Mouse (Mus musculus) midbrain, embryonic 15.5 days (tissue): ENCODE data around the gene 4930452B06Rik. TPM values are rescaled to one million over a fixed set of nuclear protein-coding genes. Genes with fewer than 3 reads are reported as not detected.
"Not testable (repeated sequence)": the region's sequence is repeated elsewhere in the genome, so short reads cannot be mapped to it uniquely, and the experiment has no call there.

ENCODE experiments used
- ATAC-seq: fragments of 200-750 bp; cut with Nextera tagmentation; replicated peaks from 2 replicates; pipeline ENCODE4 v1.8.0; 2017; ENCODE audit warnings: moderate TSS enrichment
- H3K27ac ChIP-seq: fragments of 300-500 bp; sonication (generic); 2 replicates; pipeline ENCODE4 v1.5.1; 2015; ENCODE audit warnings: mild to moderate bottlenecking, inconsistent platforms
- H3K27me3 ChIP-seq: fragments of 300-500 bp; sonication (generic); replicated peaks from 2 replicates; pipeline ENCODE4 v1.6.1; 2015; ENCODE audit warnings: inconsistent platforms
- H3K36me3 ChIP-seq: fragments of 300-500 bp; sonication (generic); replicated peaks from 2 replicates; pipeline ENCODE4 v1.6.1; 2015; ENCODE audit warnings: inconsistent platforms
- H3K4me1 ChIP-seq: fragments of 300-500 bp; sonication (generic); 2 replicates; pipeline ENCODE4 v1.6.1; 2015; ENCODE audit warnings: inconsistent platforms
- H3K4me2 ChIP-seq: fragments of 300-500 bp; sonication (generic); 2 replicates; pipeline ENCODE4 v1.6.1; 2015; ENCODE audit warnings: inconsistent platforms, mild to moderate bottlenecking, moderate library complexity
- H3K4me3 ChIP-seq: fragments of 300-500 bp; sonication (generic); 2 replicates; pipeline ENCODE4 v1.5.1; 2015; ENCODE audit warnings: mild to moderate bottlenecking, inconsistent platforms
- H3K9ac ChIP-seq: fragments of 300-500 bp; sonication (generic); 2 replicates; pipeline ENCODE4 v1.6.1; 2015; ENCODE audit warnings: mild to moderate bottlenecking, inconsistent platforms
- H3K9me3 ChIP-seq: fragments of 300-500 bp; sonication (generic); 2 replicates; pipeline ENCODE4 v1.6.1; 2016; ENCODE audit warnings: inconsistent platforms
- WGBS: fragments of 180-500 bp; shearing (Covaris S2); methylation state at CpG from one replicate; pipeline ENCODE4 v1.1.7; 2015; ENCODE audit warnings: mixed read lengths; 5-methylcytosine and 5-hydroxymethylcytosine counted together
- polyA plus RNA-seq: library from polyadenylated mRNA; unstranded; fragments of >200 nt; fragmentation: Nextera tagmentation; extraction: Ambion mirVana; gene quantifications from 2 replicates; pipeline ENCODE4 v1.2.1, GENCODE M21; 2015

The 4930452B06Rik gene
- polyA plus RNA-seq, 1 experiment from 2014 or later: 7.0 TPM

DNA sequence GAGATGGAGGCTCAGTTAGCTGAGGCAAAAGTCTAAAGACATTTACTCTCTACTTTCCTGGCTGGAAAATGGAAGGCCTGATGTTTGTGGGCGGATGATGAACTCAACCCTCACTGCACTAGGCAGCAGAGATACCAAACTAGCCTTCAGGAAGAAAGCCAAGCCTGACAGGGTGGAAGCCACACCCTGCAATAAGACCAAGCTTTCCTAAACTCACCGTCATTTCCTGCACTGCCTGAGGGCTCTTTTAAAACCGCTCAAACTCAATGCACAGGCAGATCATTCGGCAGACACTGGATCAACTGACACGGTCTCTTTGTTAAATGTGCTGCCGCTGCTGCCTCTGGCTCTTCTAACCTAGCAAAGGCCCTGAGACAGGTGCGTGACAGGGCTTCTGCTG, 50.4 kb downstream of the 4930452B06Rik start:
- Histone ChIP-seq H3K9me3 (no peaks in the 10 kb centered on the region), H3K4me3 (no peak overlapping the region), H3K27ac (no peak overlapping the region), H3K4me2 (no peak overlapping the region), H3K27me3 (no peaks in the 10 kb centered on the region), H3K4me1 (no peaks in the 10 kb centered on the region), H3K9ac (no peak overlapping the region), H3K36me3 (no peaks in the 10 kb centered on the region)
- 74% methylated on average over 7 of the region's 7 CpGs for WGBS
- no peak for ATAC-seq

GRCm38 (mm10) chr14:8614430-8614829, 51.6 kb downstream of the 4930452B06Rik start:
- ATAC-seq: not testable (repeated sequence)

DNA sequence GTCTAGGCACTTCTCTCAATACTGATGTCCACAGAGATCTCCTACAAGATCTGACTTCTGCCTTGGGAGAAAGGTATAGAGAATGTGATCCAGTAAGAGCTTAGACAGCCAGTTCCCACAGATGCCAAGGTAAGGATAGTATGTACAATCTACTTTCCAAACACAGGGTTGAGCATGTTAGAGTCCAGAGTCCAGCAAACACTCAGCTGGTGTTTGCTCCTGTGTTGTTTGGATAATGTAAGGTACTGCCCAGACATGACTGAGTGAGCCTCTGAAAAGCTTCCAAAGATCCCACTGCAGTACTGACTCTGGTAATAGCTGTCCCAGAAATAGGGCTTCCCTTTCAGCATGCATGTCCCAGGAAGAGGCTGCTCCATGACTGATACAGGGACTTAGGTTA, 54.0 kb downstream of the 4930452B06Rik start:
- no peaks in the 10 kb centered on the region for H3K36me3 ChIP-seq
- H3K9ac ChIP-seq: no peak overlapping the region
- no peaks in the 10 kb centered on the region for H3K9me3 ChIP-seq
- no peak overlapping the region for H3K4me3 ChIP-seq
- H3K4me2 ChIP-seq: no peak overlapping the region
- no peaks in the 10 kb centered on the region for H3K27me3 ChIP-seq
- no peak for ATAC-seq
- H3K4me1 ChIP-seq: 0 out of 2 replicates have a peak, but pooled peaks cover 6% of the 10 kb centered on the region
- no peak overlapping the region for H3K27ac ChIP-seq

More at GRCm38 (mm10) chr14:8614430-8614829, 51.6 kb downstream of the 4930452B06Rik start:
- H3K9ac ChIP-seq, H3K27me3 ChIP-seq, H3K9me3 ChIP-seq, H3K27ac ChIP-seq, H3K36me3 ChIP-seq, H3K4me1 ChIP-seq, H3K4me3 ChIP-seq, H3K4me2 ChIP-seq: not testable (repeated sequence)
- WGBS: 82% methylated on average over 1 of the region's 1 CpGs

DNA sequence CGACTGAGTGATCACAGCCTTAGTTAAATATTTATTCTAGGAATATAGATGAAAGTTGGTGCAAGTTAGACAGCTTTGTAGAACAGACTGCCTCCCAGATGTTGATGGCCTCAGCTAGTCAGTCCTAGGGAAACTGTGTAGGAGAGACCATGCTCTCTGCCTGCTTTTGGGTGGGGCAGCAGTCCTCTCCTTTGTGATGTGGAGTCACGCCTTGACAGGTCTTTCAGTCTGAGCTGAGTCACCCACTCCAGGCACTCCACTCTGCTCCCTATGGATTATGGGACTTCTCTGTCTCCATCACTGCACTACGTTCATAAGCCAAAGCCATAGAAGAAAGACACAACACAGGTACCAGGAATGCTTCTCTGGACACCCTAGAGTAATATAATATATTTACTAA, 55.9 kb downstream of the 4930452B06Rik start:
- ATAC-seq: no peak
- H3K9me3 ChIP-seq: no peaks in the 10 kb centered on the region
- no peak overlapping the region for H3K27ac ChIP-seq
- H3K4me1 ChIP-seq: 0 out of 2 replicates have a peak, but pooled peaks cover 6% of the 10 kb centered on the region
- no peak overlapping the region for H3K9ac ChIP-seq
- no peak overlapping the region for H3K4me3 ChIP-seq
- no peak overlapping the region for H3K4me2 ChIP-seq
- no peaks in the 10 kb centered on the region for H3K27me3 ChIP-seq
- 78% methylated on average over 3 of the region's 3 CpGs for whole genome bisulfite sequencing
- no peaks in the 10 kb centered on the region for H3K36me3 ChIP-seq

DNA sequence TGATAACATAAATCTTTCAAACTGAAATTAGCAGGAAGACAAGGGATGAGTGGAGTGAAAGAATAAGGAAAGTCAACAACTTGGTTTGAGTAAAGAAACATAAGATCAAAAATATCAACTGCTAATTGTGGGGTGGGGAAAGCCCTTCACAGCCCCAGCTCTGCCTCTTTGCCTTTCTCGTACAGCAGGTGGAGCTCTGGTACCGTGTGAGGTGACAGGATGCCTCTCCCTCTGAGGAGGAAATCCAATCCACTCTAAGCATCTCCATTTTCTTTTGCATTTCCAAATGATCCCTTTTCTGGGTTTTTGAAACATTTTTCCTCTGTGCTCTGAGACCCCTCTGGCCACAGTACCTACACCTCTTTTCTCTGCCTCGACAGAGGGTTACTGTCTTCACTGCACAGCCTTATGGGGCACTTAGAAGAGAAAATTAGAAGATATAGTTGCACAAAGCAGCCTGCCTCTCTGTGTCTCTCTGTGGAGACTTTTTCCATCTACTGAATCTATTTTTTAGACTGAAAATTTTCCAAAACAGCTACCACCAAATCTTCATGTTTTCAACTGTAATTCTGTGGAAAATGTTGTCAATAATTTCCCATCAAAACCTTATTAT, 57.4 kb downstream of the 4930452B06Rik start:
- Histone ChIP-seq H3K9ac (no peak overlapping the region), H3K4me1 (0 out of 2 replicates have a peak, but pooled peaks cover 6% of the 10 kb centered on the region), H3K27ac (peak overlapping the region; percentile 62; the same call in 1 of the 2 replicates), H3K4me3 (no peak overlapping the region), H3K4me2 (no peak overlapping the region), H3K27me3 (no peaks in the 10 kb centered on the region), H3K9me3 (no peaks in the 10 kb centered on the region), H3K36me3 (no peaks in the 10 kb centered on the region)
- ATAC-seq: peak; percentile 86
- 7% methylated on average over 3 of the region's 3 CpGs for WGBS

- ATAC-seq: no peak
- Histone ChIP-seq H3K9ac (no peak overlapping the region), H3K4me2 (no peak overlapping the region), H3K4me3 (no peak overlapping the region), H3K9me3 (no peaks in the 10 kb centered on the region), H3K4me1 (0 out of 2 replicates have a peak, but pooled peaks cover 6% of the 10 kb centered on the region), H3K27me3 (no peaks in the 10 kb centered on the region), H3K36me3 (no peaks in the 10 kb centered on the region), H3K27ac (no peak overlapping the region)
- 76% methylated on average over 2 of the region's 2 CpGs for WGBS
These were observed 61.1 kb downstream of the 4930452B06Rik start for GRCm38 (mm10) chr14:8604898-8605297.

DNA sequence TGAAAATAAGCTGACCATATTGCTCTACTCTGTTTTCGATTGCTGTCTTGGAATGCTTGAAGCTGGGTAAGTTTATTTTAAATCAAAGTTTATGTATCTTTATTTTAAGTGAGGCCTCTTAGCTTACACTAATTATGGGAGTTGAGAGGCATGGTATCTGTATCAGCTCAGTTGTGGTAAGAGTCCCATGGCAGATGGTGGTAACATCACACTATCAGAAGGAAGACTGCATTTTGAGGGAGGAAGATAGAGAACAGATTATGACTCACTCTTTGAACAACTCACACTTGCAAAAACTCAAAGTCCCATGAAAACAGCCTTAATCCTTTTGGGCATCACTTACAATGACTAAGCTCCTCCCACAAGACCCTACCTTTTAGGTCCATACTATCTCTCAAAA, 81.0 kb downstream of the 4930452B06Rik start:
- H3K4me3 ChIP-seq: no peak overlapping the region
- H3K9me3 ChIP-seq: no peaks in the 10 kb centered on the region
- ATAC-seq: no peak
- 96% methylated on average over 1 of the region's 1 CpGs for WGBS
- H3K4me1 ChIP-seq: no peaks in the 10 kb centered on the region
- no peak overlapping the region for H3K27ac ChIP-seq
- no peak overlapping the region for H3K4me2 ChIP-seq
- H3K27me3 ChIP-seq: no peaks in the 10 kb centered on the region
- H3K36me3 ChIP-seq: no peaks in the 10 kb centered on the region
- H3K9ac ChIP-seq: no peak overlapping the region

DNA sequence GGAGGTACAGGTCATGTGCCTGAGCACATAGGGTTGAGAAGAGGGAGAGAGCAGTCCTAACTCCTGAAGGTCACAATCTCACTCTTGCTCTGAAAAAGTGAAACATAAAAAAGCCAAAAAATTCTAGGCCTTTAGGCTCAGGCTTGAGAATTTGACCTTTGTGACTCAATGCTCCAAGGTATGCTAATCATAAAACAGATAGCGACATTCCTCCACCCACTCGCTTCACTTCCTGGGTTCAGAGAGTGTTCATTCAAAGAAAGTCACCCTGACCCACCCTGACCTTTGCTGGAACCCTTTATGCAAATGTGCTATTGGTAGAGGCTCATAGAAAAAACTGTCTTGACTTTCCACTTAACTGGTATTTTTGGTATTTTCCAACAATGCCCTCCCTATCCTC, 115.0 kb downstream of the 4930452B06Rik start:
- ATAC-seq, H3K27ac ChIP-seq, H3K36me3 ChIP-seq, H3K27me3 ChIP-seq, H3K4me1 ChIP-seq, H3K9ac ChIP-seq, H3K9me3 ChIP-seq, H3K4me2 ChIP-seq, H3K4me3 ChIP-seq: not testable (repeated sequence)
- WGBS: 86% methylated on average over 2 of the region's 2 CpGs

DNA sequence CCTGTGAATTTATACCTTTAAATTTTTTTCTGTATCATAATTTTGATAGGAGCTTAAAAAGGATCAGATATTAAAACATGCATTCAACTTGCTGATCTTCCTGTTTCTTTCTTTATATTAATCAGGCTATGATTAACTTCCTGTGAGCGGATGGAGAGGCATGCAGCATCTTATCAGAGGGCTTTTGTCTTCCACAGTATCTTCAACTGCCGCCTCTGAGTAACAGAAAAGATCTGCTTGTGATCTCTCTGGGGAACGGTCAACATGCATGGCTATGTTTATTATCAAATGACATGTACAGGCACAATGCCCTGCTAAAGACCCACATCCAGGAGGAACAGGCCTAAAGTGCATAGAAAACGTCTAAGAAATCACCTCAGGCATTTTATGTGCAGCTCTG, 116.9 kb downstream of the 4930452B06Rik start:
- Histone ChIP-seq H3K4me2 (no peak overlapping the region), H3K27me3 (no peaks in the 10 kb centered on the region), H3K9ac (no peak overlapping the region), H3K4me3 (no peak overlapping the region), H3K4me1 (no peaks in the 10 kb centered on the region), H3K27ac (no peak overlapping the region), H3K9me3 (no peaks in the 10 kb centered on the region), H3K36me3 (no peaks in the 10 kb centered on the region)
- ATAC-seq: no peak
- 59% methylated on average over 4 of the region's 4 CpGs for WGBS

DNA sequence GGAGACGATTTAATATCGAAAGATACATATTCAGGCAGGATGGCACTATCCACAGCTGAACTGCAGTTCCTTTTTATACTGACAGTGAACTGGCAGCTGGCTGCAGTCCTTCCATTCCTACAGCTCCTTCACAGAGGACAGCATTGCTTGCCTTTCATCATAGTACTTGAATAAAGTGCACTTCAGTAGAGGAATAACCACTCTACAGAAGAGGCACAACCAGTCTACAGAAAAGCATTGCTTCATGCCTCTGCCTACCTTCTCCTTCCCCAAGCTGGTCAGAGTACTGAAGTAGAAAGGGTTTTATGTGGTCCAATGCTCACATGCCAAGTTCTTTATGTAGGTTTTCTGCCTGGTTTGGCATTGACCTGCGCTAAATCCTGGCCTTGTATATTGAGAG, 130.0 kb downstream of the 4930452B06Rik start:
- Histone ChIP-seq H3K36me3 (no peaks in the 10 kb centered on the region), H3K4me3 (no peak overlapping the region), H3K27me3 (no peaks in the 10 kb centered on the region), H3K27ac (no peak overlapping the region), H3K4me2 (no peak overlapping the region), H3K4me1 (no peaks in the 10 kb centered on the region), H3K9ac (no peak overlapping the region), H3K9me3 (no peaks in the 10 kb centered on the region)
- WGBS: 93% methylated on average over 3 of the region's 3 CpGs
- no peak for ATAC-seq

DNA sequence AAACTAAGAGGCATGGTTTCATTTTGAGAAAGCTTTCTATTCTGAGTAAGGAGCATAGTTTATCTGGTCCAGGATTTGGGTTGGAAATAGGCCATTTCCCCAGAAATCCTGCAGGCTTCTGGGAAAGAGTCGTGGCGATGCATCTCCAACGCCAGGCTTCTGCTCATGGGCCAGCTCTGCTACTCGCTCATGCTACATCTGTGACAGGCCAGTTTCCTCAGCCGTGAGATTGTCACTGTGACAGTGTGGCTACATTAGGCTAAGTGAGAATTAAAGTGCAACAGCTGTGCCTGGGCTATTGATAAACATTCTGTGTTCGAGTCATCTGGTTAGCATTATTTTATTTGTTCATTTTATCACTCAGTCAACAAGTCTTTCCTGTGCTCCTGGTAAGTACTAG, 140.8 kb downstream of the 4930452B06Rik start:
- Histone ChIP-seq H3K4me1 (no peaks in the 10 kb centered on the region), H3K27me3 (no peaks in the 10 kb centered on the region), H3K9me3 (0 out of 2 replicates have a peak, but pooled peaks cover 8% of the 10 kb centered on the region), H3K9ac (no peak overlapping the region), H3K36me3 (no peaks in the 10 kb centered on the region), H3K4me3 (no peak overlapping the region), H3K4me2 (no peak overlapping the region), H3K27ac (no peak overlapping the region)
- no peak for ATAC-seq
- 93% methylated on average over 6 of the region's 6 CpGs for WGBS

- Histone ChIP-seq H3K27me3 (no peaks in the 10 kb centered on the region), H3K4me2 (no peak overlapping the region), H3K9ac (no peak overlapping the region), H3K4me3 (no peak overlapping the region), H3K4me1 (no peaks in the 10 kb centered on the region), H3K27ac (no peak overlapping the region), H3K9me3 (no peaks in the 10 kb centered on the region), H3K36me3 (no peaks in the 10 kb centered on the region)
- ATAC-seq: no peak
- WGBS: 85% methylated on average over 6 of the region's 6 CpGs
These were observed 148.4 kb downstream of the 4930452B06Rik start for GRCm38 (mm10) chr14:8517681-8518080.

DNA sequence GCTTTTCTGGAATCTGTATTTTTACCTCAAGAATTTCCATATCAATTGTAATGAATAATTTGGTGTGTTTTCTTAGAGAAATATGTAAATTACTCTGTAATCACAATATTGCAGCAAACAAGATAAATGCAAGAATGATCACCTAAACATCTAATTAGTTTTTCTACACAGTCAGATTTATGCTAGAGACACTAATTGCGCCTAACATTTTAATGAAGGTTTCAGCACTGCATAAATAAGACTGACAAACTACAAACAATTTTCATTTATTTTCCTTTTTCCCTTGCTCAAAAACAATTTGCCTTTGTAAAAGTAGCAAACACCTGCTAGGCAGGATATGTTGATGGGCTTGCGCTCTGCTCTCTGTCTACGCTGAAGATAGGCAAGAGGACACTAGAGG, 152.0 kb downstream of the 4930452B06Rik start:
- Histone ChIP-seq H3K27me3 (no peaks in the 10 kb centered on the region), H3K9ac (no peak overlapping the region), H3K27ac (no peak overlapping the region), H3K4me2 (no peak overlapping the region), H3K4me1 (no peaks in the 10 kb centered on the region), H3K36me3 (no peaks in the 10 kb centered on the region), H3K9me3 (no peaks in the 10 kb centered on the region), H3K4me3 (no peak overlapping the region)
- ATAC-seq: no peak
- 86% methylated on average over 3 of the region's 3 CpGs for WGBS
